Mouse (Mus musculus) liver, adult 2 months (tissue): ENCODE measurements around the gene Rab25.

ENCODE experiments used
- CTCF ChIP-seq: fragments of 200-500 bp; IDR thresholded peaks from 2 replicates; pipeline ENCODE4 v1.5.1; 2011; ENCODE audit warnings: low read depth, low read length, control low read depth
- POLR2A ChIP-seq: fragments of 200-500 bp; IDR thresholded peaks from 2 replicates; pipeline ENCODE4 v1.6.1; 2011; ENCODE audit warnings: low read length, control low read depth; ENCODE audit not compliant: insufficient read depth; ENCODE audit errors: extremely low read depth

- TF ChIP-seq POLR2A (no peak), CTCF (no peak)
Observed at GRCm38 (mm10) chr3:88537146-88537545, 11.0 kb downstream of the Rab25 start.
